Mouse (Mus musculus) layer of hippocampus, adult 18-20 months (tissue): Measurements from ENCODE around the gene Ms4a8a. TPM values are rescaled to one million over a fixed set of nuclear protein-coding genes. Genes with fewer than 3 reads are reported as not detected.
"Not testable (repeated sequence)": the region's sequence is repeated elsewhere in the genome, so short reads cannot be mapped to it uniquely, and the experiment has no call there.

Experiments
- DNase-seq, 2 experiments: peaks; one replicate each; pipeline ENCODE4 v3.0.0; 2022; ENCODE audit warnings: low spot score in 2 of 2
- long read RNA-seq: library from polyadenylated mRNA; stranded (forward); transcript quantifications from one replicate; pipeline ENCODE4 v2.0.0, GENCODE M21; 2021
- total RNA-seq, 2 experiments: library from RNA; stranded (reverse); gene quantifications; 2 replicates each; pipeline ENCODE4 v1.2.3; 2021

The Ms4a8a gene
- under 1 TPM in 1 of 2 experiments, not detected in 1; 0.30 TPM for total RNA-seq
- long read RNA-seq = 0 reads

- DNase-seq = no peak
Measured at GRCm38 (mm10) chr19:11080934-11081333, at the start of gene Ms4a8a. TSS of gene Ms4a8a (minus strand) at chr19:11081102.

- no peak for DNase-seq
Measured at GRCm38 (mm10) chr19:11129702-11130101, 48.8 kb upstream of the Ms4a8a start.

GRCm38 (mm10) chr19:11121016-11121420 is 40.1 kb upstream of the Ms4a8a start:
- not testable (repeated sequence) for DNase-seq

- peak; percentile 5 to 74 for DNase-seq
Measured at GRCm38 (mm10) chr19:11119338-11119737, 38.4 kb upstream of the Ms4a8a start.

- no peak for DNase-seq
Measured at GRCm38 (mm10) chr19:11107746-11108145, 26.8 kb upstream of the Ms4a8a start.

- no peak for DNase-seq
Measured at GRCm38 (mm10) chr19:11101880-11102279, 21.0 kb upstream of the Ms4a8a start.

- no peak for DNase-seq
Measured at GRCm38 (mm10) chr19:11098401-11098800, 17.5 kb upstream of the Ms4a8a start.

- DNase-seq = peak in 1 of 2 experiments; percentile 7
Measured at GRCm38 (mm10) chr19:11092131-11092530, 11.2 kb upstream of the Ms4a8a start.

GRCm38 (mm10) chr19:11070364-11070763 is 10.5 kb downstream of the Ms4a8a start:
- no peak for DNase-seq

- no peak for DNase-seq
Measured at GRCm38 (mm10) chr19:11065202-11065875, 15.6 kb downstream of the Ms4a8a start.

- no peak for DNase-seq
Measured at GRCm38 (mm10) chr19:11060900-11061299, 20.0 kb downstream of the Ms4a8a start.

GRCm38 (mm10) chr19:11059967-11060366 is 20.9 kb downstream of the Ms4a8a start:
- no peak for DNase-seq

GRCm38 (mm10) chr19:11055700-11056099 is 25.2 kb downstream of the Ms4a8a start:
- DNase-seq = not testable (repeated sequence)

GRCm38 (mm10) chr19:11053277-11053676 is 27.6 kb downstream of the Ms4a8a start:
- no peak for DNase-seq

GRCm38 (mm10) chr19:11052877-11053276 is 28.0 kb downstream of the Ms4a8a start:
- DNase-seq = no peak

GRCm38 (mm10) chr19:11050286-11050685 is 30.6 kb downstream of the Ms4a8a start:
- DNase-seq = no peak

- no peak for DNase-seq
Measured at GRCm38 (mm10) chr19:11049426-11049825, 31.5 kb downstream of the Ms4a8a start.

GRCm38 (mm10) chr19:11048503-11048902 is 32.4 kb downstream of the Ms4a8a start:
- no peak for DNase-seq

- DNase-seq = no peak
Measured at GRCm38 (mm10) chr19:11048009-11048408, 32.9 kb downstream of the Ms4a8a start.

GRCm38 (mm10) chr19:11044996-11045711 is 35.7 kb downstream of the Ms4a8a start:
- peak; percentile 7 to 32 for DNase-seq

- DNase-seq = no peak
Measured at GRCm38 (mm10) chr19:11044671-11044995, 36.3 kb downstream of the Ms4a8a start.

GRCm38 (mm10) chr19:11037570-11037969 is 43.3 kb downstream of the Ms4a8a start:
- DNase-seq = no peak

- DNase-seq = no peak
Measured at GRCm38 (mm10) chr19:11022382-11022781, 58.5 kb downstream of the Ms4a8a start.
